Mouse (Mus musculus): ENCODE results near the gene Crtac1. TPM values are rescaled to one million over a fixed set of nuclear protein-coding genes. Genes with fewer than 3 reads are reported as not detected.

The Crtac1 gene
- polyA plus RNA-seq, 1 experiment from 2014 or later, result 15.4 TPM

DNA sequence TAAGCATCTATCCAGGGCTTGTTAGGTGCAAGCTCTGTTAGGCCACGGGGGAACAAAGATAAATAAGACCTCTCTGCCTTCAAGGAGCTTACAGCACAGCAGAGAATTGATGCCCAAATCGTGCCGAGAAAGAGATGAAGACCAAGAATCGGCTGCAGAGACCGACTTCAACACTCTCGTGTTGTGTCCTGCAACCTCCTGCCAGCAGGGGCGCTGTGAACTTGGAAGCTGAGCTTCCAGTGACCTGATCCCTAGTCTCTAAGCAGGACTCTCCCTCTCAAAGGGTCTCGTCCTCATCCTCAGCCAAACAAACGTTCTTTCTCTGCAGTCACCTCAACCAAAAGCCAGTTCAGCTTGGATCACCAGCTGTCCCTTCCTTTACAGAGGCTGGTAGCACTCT is 7.8 kb upstream of the Crtac1 start:
- Histone ChIP-seq H3K27ac (replicated peaks; ENCODE audit: low read depth, low read length) (no peak overlapping the region), H3K9ac (replicated peaks; ENCODE audit: low read length) (no peak overlapping the region), H3K36me3 (ENCODE audit: control insufficient read depth, insufficient read depth, low read length) (no peaks in the 10 kb centered on the region), H3K9me3 (ENCODE audit: control insufficient read depth, low read length) (no peaks in the 10 kb centered on the region), H3K4me1 (ENCODE audit: control insufficient read depth, insufficient read depth, low read length) (no peaks in the 10 kb centered on the region), H3K4me3 (replicated peaks; ENCODE audit: low read depth, low read length) (no peak overlapping the region), H3K4me2 (ENCODE audit: low read length) (no peak overlapping the region), H3K27me3 (ENCODE audit: control insufficient read depth, insufficient read depth, low read length) (0 out of 2 replicates have a peak, but pooled peaks cover 3% of the 10 kb centered on the region)
- WGBS, result 84% methylated on average over 9 of the region's 9 CpGs
- DNase-seq (no peak), ATAC-seq (ENCODE audit: low FRiP score, low TSS enrichment) (no peak)

DNA sequence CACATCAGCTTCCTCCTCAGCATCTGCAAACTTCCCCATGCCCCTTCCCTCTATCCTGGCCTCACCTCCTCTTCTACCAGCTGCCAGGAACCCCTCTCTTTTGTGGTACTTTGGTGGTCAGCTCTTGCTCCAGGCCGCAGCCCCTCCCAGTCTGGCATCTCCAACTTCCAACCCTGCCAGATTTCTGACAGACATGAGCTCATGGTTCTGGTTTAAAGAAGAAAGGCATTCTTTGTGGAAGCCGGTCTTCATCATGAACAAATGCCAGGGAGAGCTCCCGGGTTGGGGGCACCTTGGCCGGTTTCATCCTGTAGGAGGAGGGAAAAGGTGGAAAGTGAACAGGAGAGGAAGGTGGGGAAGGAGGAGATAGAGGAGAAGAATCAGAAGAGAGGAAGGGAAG is 4.0 kb upstream of the Crtac1 start:
- DNase-seq, result no peak
- ATAC-seq (ENCODE audit: low FRiP score, low TSS enrichment), result no peak
- no peak overlapping the region for H3K4me2 ChIP-seq (ENCODE audit: low read length)
- H3K36me3 ChIP-seq (ENCODE audit: control insufficient read depth, insufficient read depth, low read length), result no peaks in the 10 kb centered on the region
- no peak overlapping the region for H3K4me3 ChIP-seq (replicated peaks; ENCODE audit: low read depth, low read length)
- H3K4me1 ChIP-seq (ENCODE audit: control insufficient read depth, insufficient read depth, low read length), result peaks cover 14% of the 10 kb centered on the region; the same call in 1 of the 2 replicates
- H3K9ac ChIP-seq (replicated peaks; ENCODE audit: low read length), result no peak overlapping the region
- no peak overlapping the region for H3K27ac ChIP-seq (replicated peaks; ENCODE audit: low read depth, low read length)
- WGBS, result 58% methylated on average over 4 of the region's 4 CpGs
- peaks cover 3% of the 10 kb centered on the region; the same call in 1 of the 2 replicates for H3K27me3 ChIP-seq (ENCODE audit: control insufficient read depth, insufficient read depth, low read length)
- H3K9me3 ChIP-seq (ENCODE audit: control insufficient read depth, low read length), result no peaks in the 10 kb centered on the region

DNA sequence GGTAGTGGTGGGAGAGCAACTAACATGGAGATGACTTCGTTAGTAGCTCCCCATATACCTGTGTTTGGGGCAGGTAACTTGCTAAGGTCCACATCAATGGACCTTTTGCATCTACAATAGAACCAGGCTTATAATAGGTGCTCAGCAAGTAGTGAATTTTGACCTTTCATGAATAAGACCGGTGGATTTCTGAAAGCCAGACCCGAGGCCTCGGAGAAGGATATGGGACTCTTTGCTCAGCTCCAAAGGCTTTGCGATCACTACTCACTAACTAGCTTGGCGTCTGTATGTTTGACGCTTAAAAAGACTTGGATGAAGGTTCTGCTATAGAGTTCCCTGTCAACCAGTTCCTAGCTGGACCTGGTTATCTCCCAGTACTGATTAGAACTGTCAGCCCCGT is 1.2 kb upstream of the Crtac1 start:
- ATAC-seq (ENCODE audit: low FRiP score, low TSS enrichment) (no peak), DNase-seq (peak; percentile 33)
- Histone ChIP-seq H3K9ac (replicated peaks; ENCODE audit: low read length) (peak overlapping the region; percentile 84), H3K4me1 (ENCODE audit: control insufficient read depth, insufficient read depth, low read length) (peaks cover 14% of the 10 kb centered on the region; the same call in 1 of the 2 replicates), H3K9me3 (ENCODE audit: control insufficient read depth, low read length) (no peaks in the 10 kb centered on the region), H3K27me3 (ENCODE audit: control insufficient read depth, insufficient read depth, low read length) (peaks cover 10% of the 10 kb centered on the region; the same call in 1 of the 2 replicates), H3K27ac (replicated peaks; ENCODE audit: low read depth, low read length) (peak overlapping the region; percentile 92), H3K36me3 (ENCODE audit: control insufficient read depth, insufficient read depth, low read length) (no peaks in the 10 kb centered on the region), H3K4me2 (ENCODE audit: low read length) (peak overlapping the region; percentile 78), H3K4me3 (replicated peaks; ENCODE audit: low read depth, low read length) (peak overlapping the region; percentile 61)
- WGBS, result 40% methylated on average over 8 of the region's 8 CpGs

DNA sequence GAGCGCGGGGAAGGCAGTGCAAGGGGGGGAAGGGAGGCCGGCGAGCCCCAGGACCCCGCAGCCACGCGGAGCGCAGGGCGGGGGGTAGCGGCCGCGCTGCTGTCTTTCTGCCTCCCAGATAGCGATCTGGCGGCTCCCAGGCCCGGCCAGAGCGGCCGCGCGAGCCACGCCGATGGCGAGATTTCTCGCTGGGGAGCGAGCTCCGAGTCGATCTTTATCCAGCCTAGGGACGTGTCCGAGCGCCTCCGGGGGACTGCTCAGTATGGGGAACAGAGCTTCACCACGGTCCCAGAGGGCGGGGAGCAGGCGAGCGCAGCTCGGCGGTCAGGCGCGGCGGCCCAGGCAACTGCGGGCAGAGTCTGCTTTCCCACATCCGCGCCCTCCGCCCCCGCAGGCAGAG is 608 bp upstream of the Crtac1 start:
- under 1% methylated on average over 42 of the region's 44 CpGs for WGBS
- peak overlapping the region; percentile 78 for H3K4me2 ChIP-seq (ENCODE audit: low read length)
- H3K27me3 ChIP-seq (ENCODE audit: control insufficient read depth, insufficient read depth, low read length), result peaks cover 10% of the 10 kb centered on the region; the same call in 1 of the 2 replicates
- peak overlapping the region; percentile 61 for H3K4me3 ChIP-seq (replicated peaks; ENCODE audit: low read depth, low read length)
- H3K27ac ChIP-seq (replicated peaks; ENCODE audit: low read depth, low read length), result peak overlapping the region; percentile 92
- peaks cover 14% of the 10 kb centered on the region; the same call in 1 of the 2 replicates for H3K4me1 ChIP-seq (ENCODE audit: control insufficient read depth, insufficient read depth, low read length)
- ATAC-seq (ENCODE audit: low FRiP score, low TSS enrichment) (peak; percentile 69), DNase-seq (peak; percentile 78)
- no peaks in the 10 kb centered on the region for H3K9me3 ChIP-seq (ENCODE audit: control insufficient read depth, low read length)
- H3K36me3 ChIP-seq (ENCODE audit: control insufficient read depth, insufficient read depth, low read length), result no peaks in the 10 kb centered on the region
- peak overlapping the region; percentile 84 for H3K9ac ChIP-seq (replicated peaks; ENCODE audit: low read length)

DNA sequence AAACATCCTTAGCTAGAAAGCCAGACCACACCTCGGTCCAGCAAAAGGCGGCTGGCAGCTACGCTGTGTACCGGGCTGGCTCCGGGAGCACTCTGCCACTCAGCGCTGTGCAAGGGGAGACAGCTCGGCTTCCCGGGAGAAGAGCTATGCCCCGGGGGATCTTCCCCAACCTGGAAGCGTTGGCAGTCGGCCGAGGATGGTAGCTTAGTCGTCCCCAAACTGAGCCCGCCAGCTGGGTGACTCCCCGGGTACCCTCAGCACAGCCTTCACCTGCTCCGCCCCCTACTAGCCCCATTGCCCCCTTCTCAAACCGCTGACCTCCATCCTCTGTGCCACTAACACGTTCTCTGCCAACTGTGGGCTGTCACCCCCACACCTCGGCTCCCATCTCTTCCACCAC is 602 bp downstream of the Crtac1 start:
- 1% methylated on average over 19 of the region's 19 CpGs for WGBS
- peak; percentile 13 for ATAC-seq (ENCODE audit: low FRiP score, low TSS enrichment)
- Histone ChIP-seq H3K4me3 (replicated peaks; ENCODE audit: low read depth, low read length) (peak overlapping the region; percentile 61), H3K27ac (replicated peaks; ENCODE audit: low read depth, low read length) (no peak overlapping the region), H3K9me3 (ENCODE audit: control insufficient read depth, low read length) (no peaks in the 10 kb centered on the region), H3K36me3 (ENCODE audit: control insufficient read depth, insufficient read depth, low read length) (no peaks in the 10 kb centered on the region), H3K9ac (replicated peaks; ENCODE audit: low read length) (peak overlapping the region; percentile 84; the same call in 1 of the 2 replicates), H3K4me2 (ENCODE audit: low read length) (peak overlapping the region; percentile 78), H3K27me3 (ENCODE audit: control insufficient read depth, insufficient read depth, low read length) (peaks cover 10% of the 10 kb centered on the region; the same call in 1 of the 2 replicates), H3K4me1 (ENCODE audit: control insufficient read depth, insufficient read depth, low read length) (peaks cover 14% of the 10 kb centered on the region; the same call in 1 of the 2 replicates)
- peak; percentile 63 for DNase-seq

- no peak overlapping the region for H3K4me2 ChIP-seq (ENCODE audit: low read length)
- H3K4me1 ChIP-seq (ENCODE audit: control insufficient read depth, insufficient read depth, low read length), result peaks cover 14% of the 10 kb centered on the region; the same call in 1 of the 2 replicates
- H3K4me3 ChIP-seq (replicated peaks; ENCODE audit: low read depth, low read length), result no peak overlapping the region
- ATAC-seq (ENCODE audit: low FRiP score, low TSS enrichment) (no peak), DNase-seq (peak; percentile 84)
- H3K27me3 ChIP-seq (ENCODE audit: control insufficient read depth, insufficient read depth, low read length), result peaks cover 8% of the 10 kb centered on the region; the same call in 1 of the 2 replicates
- H3K27ac ChIP-seq (replicated peaks; ENCODE audit: low read depth, low read length), result no peak overlapping the region
- H3K9ac ChIP-seq (replicated peaks; ENCODE audit: low read length), result no peak overlapping the region
- no peaks in the 10 kb centered on the region for H3K9me3 ChIP-seq (ENCODE audit: control insufficient read depth, low read length)
- no peaks in the 10 kb centered on the region for H3K36me3 ChIP-seq (ENCODE audit: control insufficient read depth, insufficient read depth, low read length)
- WGBS, result 13% methylated on average over 3 of the region's 3 CpGs
Measured at GRCm38 (mm10) chr19:42429410-42429809, 2.2 kb downstream of the Crtac1 start.

DNA sequence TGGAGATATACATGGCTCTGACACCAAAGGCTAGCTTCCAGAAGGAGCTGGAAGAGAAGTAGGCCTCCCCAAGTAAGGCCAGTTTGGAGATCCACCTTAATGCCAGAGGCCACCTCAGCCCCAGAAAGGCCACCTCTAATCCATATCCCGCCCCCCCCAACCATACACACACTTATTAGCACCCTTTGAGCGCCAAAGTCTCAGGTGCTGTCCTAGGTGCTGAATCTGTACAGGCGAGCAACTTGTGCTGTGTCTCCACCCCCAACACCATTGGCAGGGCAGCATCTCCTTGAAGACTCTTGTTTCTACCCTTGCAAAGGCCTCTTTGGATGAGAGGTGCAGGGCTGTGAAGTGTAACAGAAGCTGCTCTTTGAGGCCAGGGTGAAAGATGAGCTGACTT is 6.4 kb downstream of the Crtac1 start:
- Histone ChIP-seq H3K9me3 (ENCODE audit: control insufficient read depth, low read length) (no peaks in the 10 kb centered on the region), H3K4me2 (ENCODE audit: low read length) (no peak overlapping the region), H3K36me3 (ENCODE audit: control insufficient read depth, insufficient read depth, low read length) (no peaks in the 10 kb centered on the region), H3K27me3 (ENCODE audit: control insufficient read depth, insufficient read depth, low read length) (peaks cover 3% of the 10 kb centered on the region; the same call in 1 of the 2 replicates), H3K9ac (replicated peaks; ENCODE audit: low read length) (no peak overlapping the region), H3K4me3 (replicated peaks; ENCODE audit: low read depth, low read length) (no peak overlapping the region), H3K27ac (replicated peaks; ENCODE audit: low read depth, low read length) (no peak overlapping the region), H3K4me1 (ENCODE audit: control insufficient read depth, insufficient read depth, low read length) (no peaks in the 10 kb centered on the region)
- WGBS, result 16% methylated on average over 3 of the region's 3 CpGs
- ATAC-seq (ENCODE audit: low FRiP score, low TSS enrichment), result no peak
- no peak for DNase-seq

DNA sequence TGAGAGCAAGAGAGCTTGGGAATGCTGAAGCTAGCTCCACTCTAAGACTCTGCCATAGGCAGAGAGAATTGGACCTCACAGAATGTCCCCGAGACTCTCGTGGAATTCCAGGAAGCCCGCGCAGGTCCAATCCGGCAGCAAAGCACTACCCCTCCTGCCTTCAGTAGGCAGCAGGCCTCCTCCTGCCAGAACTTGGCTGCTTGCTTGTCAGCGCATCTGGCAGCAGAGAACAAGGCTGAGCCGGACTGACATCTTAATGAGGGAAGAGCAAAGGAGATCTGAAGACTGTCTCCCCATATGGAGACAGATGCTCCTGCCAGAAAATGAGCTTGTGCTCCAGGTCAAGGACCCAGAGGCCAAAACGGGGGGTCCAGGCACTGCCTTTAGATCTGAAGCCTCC is 16.5 kb downstream of the Crtac1 start:
- WGBS, result 61% methylated on average over 8 of the region's 8 CpGs
- no peak overlapping the region for H3K4me3 ChIP-seq (replicated peaks; ENCODE audit: low read depth, low read length)
- H3K9me3 ChIP-seq (ENCODE audit: control insufficient read depth, low read length), result no peaks in the 10 kb centered on the region
- no peak overlapping the region for H3K9ac ChIP-seq (replicated peaks; ENCODE audit: low read length)
- H3K4me2 ChIP-seq (ENCODE audit: low read length), result no peak overlapping the region
- no peaks in the 10 kb centered on the region for H3K36me3 ChIP-seq (ENCODE audit: control insufficient read depth, insufficient read depth, low read length)
- no peak for ATAC-seq (ENCODE audit: low FRiP score, low TSS enrichment)
- no peak for DNase-seq
- no peak overlapping the region for H3K27ac ChIP-seq (replicated peaks; ENCODE audit: low read depth, low read length)
- H3K4me1 ChIP-seq (ENCODE audit: control insufficient read depth, insufficient read depth, low read length), result peaks cover under 1% of the 10 kb centered on the region; the same call in 1 of the 2 replicates
- no peaks in the 10 kb centered on the region; the same call in 1 of the 2 replicates for H3K27me3 ChIP-seq (ENCODE audit: control insufficient read depth, insufficient read depth, low read length)

DNA sequence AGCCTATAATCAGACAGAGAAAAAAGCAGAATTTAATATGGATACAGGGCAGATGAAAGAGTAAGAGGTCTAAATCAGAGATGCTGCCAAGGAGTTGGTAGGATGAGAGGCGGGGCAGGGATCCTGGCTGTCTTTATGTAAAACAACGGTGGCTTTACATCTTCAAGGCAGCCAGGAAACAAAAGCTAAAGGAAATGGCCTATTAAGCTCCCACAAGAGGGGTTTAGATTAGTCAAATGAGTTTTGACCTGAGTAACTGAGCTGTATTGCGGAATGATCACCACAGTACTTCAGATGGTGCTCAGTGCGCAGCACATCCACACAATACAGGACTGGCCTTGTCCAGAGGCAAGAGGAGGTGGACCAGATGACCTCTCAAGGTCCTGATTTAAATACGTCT is 21.7 kb downstream of the Crtac1 start:
- Histone ChIP-seq H3K27ac (replicated peaks; ENCODE audit: low read depth, low read length) (peak overlapping the region; percentile 66; the same call in 1 of the 2 replicates), H3K27me3 (ENCODE audit: control insufficient read depth, insufficient read depth, low read length) (no peaks in the 10 kb centered on the region; the same call in 1 of the 2 replicates), H3K36me3 (ENCODE audit: control insufficient read depth, insufficient read depth, low read length) (no peaks in the 10 kb centered on the region), H3K9ac (replicated peaks; ENCODE audit: low read length) (no peak overlapping the region), H3K4me1 (ENCODE audit: control insufficient read depth, insufficient read depth, low read length) (peaks cover 15% of the 10 kb centered on the region), H3K4me2 (ENCODE audit: low read length) (peak overlapping the region; percentile 45), H3K4me3 (replicated peaks; ENCODE audit: low read depth, low read length) (no peak overlapping the region), H3K9me3 (ENCODE audit: control insufficient read depth, low read length) (no peaks in the 10 kb centered on the region)
- 36% methylated on average over 5 of the region's 5 CpGs for WGBS
- no peak for DNase-seq
- no peak for ATAC-seq (ENCODE audit: low FRiP score, low TSS enrichment)
